Mouse (Mus musculus) kidney, embryonic 14.5 days (tissue): Measurements from ENCODE around the gene Tac2. TPM values are rescaled to one million over a fixed set of nuclear protein-coding genes. Genes with fewer than 3 reads are reported as not detected.

Experiments used
- ATAC-seq: fragments of 200-750 bp; cut with Nextera tagmentation; 2 replicates; pipeline ENCODE4 v1.8.0; 2017; ENCODE audit warnings: moderate number of reproducible peaks, mild to moderate bottlenecking, moderate TSS enrichment, moderate library complexity; ENCODE audit not compliant: low FRiP score, low TSS enrichment
- H3K27ac ChIP-seq: fragments of 300-500 bp; sonication (generic); 2 replicates; pipeline ENCODE4 v1.5.1; 2014; ENCODE audit warnings: low read depth, mild to moderate bottlenecking, low read length, moderate library complexity, mixed read lengths
- H3K27me3 ChIP-seq: fragments of 300-500 bp; sonication (generic); 2 replicates; pipeline ENCODE4 v1.6.1; 2014; ENCODE audit warnings: mild to moderate bottlenecking, low read length; ENCODE audit not compliant: control insufficient read depth, insufficient read depth
- H3K36me3 ChIP-seq: fragments of 300-500 bp; sonication (generic); 2 replicates; pipeline ENCODE4 v1.6.1; 2014; ENCODE audit warnings: low read length, mixed read lengths; ENCODE audit not compliant: control insufficient read depth, insufficient read depth
- H3K4me1 ChIP-seq: fragments of 300-500 bp; sonication (generic); 2 replicates; pipeline ENCODE4 v1.6.1; 2014; ENCODE audit warnings: low read length, mixed read lengths; ENCODE audit not compliant: control insufficient read depth, insufficient read depth
- H3K4me2 ChIP-seq: fragments of 300-500 bp; sonication (generic); replicated peaks from 2 replicates; pipeline ENCODE4 v1.6.1; 2014; ENCODE audit warnings: low read depth, mild to moderate bottlenecking, low read length
- H3K4me3 ChIP-seq: fragments of 300-500 bp; sonication (generic); 2 replicates; pipeline ENCODE4 v1.5.1; 2014; ENCODE audit warnings: mild to moderate bottlenecking, low read length
- H3K9ac ChIP-seq: fragments of 300-500 bp; sonication (generic); 2 replicates; pipeline ENCODE4 v1.6.1; 2014; ENCODE audit warnings: low read depth, mild to moderate bottlenecking, low read length, moderate library complexity
- H3K9me3 ChIP-seq: fragments of 300-500 bp; sonication (generic); 2 replicates; pipeline ENCODE4 v1.6.1; 2016; ENCODE audit warnings: low read length; ENCODE audit not compliant: control insufficient read depth
- WGBS: fragments of 180-500 bp; shearing (Covaris S2); extraction: QIAGEN DNeasy Blood & Tissue Kit; methylation state at CpG from one replicate; pipeline ENCODE4 v1.1.7; 2014; 5-methylcytosine and 5-hydroxymethylcytosine counted together
- polyA plus RNA-seq: library from polyadenylated mRNA; unstranded; fragments of >200 nt; fragmentation: Nextera tagmentation; extraction: Ambion mirVana; gene quantifications from 2 replicates; pipeline ENCODE4 v1.2.1, GENCODE M21; 2014

The Tac2 gene
- polyA plus RNA-seq, 1 experiment from 2014 or later = 1.6 TPM

DNA sequence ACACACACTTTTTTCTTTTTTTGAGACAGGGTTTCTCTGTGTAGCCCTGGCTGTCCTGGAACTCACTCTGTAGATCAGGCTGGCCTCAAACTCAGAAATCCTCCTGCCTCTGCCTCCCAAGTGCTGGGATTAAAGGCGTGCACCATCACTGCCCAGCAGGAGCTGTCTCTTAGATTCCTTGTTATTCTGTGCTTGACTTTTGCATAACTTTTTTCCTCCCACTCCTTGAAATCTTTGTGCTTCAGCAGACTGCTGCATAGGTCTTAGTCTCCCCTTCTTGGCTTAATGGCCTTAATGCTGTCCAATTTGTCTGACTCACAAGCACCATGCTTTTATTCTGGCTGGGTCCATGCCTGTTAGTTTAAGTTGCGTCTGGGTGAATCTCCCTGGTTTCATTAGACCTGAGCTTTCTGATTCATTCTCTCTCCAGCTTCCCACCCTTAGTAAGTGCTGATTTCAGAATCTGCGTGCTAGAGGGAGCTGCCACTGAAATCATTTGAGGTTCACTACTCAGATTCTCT lies 15.4 kb upstream of the Tac2 start:
- 88% methylated on average over 3 of the region's 3 CpGs for WGBS
- no peak overlapping the region for H3K9ac ChIP-seq
- no peak for ATAC-seq
- H3K4me3 ChIP-seq = no peak overlapping the region
- no peak overlapping the region for H3K27ac ChIP-seq
- no peak overlapping the region for H3K4me2 ChIP-seq
- H3K4me1 ChIP-seq = peaks cover 2% of the 10 kb centered on the region; the same call in 1 of the 2 replicates
- no peaks in the 10 kb centered on the region for H3K36me3 ChIP-seq
- H3K27me3 ChIP-seq = no peaks in the 10 kb centered on the region
- H3K9me3 ChIP-seq = no peaks in the 10 kb centered on the region

DNA sequence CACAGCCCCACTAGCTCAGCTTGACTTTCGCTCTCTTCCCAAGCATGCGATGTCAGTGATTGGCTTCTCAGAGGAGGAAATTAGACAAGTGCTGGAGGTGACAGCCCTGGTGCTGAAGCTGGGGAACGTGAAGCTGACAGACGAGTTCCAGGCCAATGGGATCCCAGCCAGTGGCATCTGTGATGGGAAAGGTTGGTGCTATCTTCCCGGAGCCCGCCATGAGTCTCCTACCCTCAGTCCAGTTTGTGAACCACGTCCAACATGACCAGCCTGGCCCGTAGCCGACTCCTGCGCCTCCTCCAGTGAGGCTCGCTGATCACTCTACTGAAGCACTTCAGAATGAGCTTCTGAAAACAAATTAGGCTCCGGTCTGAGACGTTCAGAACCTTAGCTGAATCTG lies 13.9 kb upstream of the Tac2 start:
- Histone ChIP-seq H3K9me3 (no peaks in the 10 kb centered on the region), H3K27me3 (no peaks in the 10 kb centered on the region), H3K4me1 (peaks cover 2% of the 10 kb centered on the region; the same call in 1 of the 2 replicates), H3K4me2 (no peak overlapping the region), H3K9ac (no peak overlapping the region), H3K27ac (no peak overlapping the region), H3K4me3 (no peak overlapping the region), H3K36me3 (no peaks in the 10 kb centered on the region)
- ATAC-seq = no peak; the same call in 1 of the 2 replicates
- WGBS = 46% methylated on average over 13 of the region's 13 CpGs

DNA sequence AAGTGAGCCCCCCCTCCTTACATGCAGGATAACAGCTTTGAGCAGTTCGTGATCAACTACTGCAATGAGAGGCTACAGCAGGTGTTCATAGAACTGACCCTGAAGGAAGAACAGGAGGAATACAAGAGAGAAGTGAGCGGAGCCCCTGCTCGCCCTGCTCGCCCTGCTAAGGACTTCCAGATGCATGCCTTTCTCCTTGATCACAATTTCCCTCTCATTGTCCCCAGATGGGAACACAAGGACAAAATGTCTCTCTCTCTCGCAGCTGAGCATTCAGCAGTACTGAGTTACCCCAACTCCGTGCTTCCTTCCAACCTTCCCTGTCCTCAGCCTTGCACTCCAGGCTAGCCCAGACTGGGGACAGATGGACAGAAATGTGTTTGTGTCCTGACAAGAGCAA lies 11.5 kb upstream of the Tac2 start:
- WGBS = 90% methylated on average over 6 of the region's 6 CpGs

DNA sequence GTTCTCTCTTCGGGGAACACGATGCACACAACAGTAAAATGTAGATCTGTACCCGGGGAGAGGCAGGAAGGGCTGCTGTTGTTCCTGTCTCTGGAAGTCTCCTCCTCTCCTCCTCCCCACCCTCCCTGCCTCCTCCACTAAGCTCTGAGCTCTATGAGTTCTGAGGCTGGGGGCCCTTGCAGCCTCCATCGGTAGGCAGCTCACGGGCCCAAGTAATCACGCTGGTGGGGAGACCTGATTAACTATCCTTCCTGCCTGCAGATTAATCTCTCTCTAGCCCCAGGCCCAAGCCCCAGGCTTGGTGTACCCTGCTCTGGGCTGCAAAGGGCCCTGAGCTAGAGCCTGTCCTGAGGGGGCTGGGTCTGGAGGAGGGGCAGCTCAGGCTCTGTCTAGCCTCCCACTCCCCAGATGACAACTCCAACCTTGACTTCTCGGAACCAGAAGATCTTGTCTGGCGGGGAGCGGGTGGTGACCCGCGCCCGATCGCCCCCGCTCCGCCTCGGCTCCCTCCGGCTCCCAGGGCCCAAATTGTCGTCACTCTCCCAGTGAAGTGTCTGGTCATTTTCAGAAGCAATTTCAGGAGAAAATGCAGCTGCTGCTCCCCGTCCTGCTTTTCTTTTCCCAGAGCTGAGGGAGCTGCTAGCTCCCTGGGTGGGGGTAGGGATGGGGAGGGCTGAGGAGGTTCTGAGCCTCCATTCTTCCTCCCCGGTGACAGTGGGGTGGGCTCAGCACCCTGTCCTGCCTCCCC lies 2.4 kb upstream of the Tac2 start:
- Histone ChIP-seq H3K27ac (peak overlapping the region; percentile 71), H3K4me2 (peak overlapping the region; percentile 35), H3K36me3 (no peaks in the 10 kb centered on the region), H3K9ac (peak overlapping the region; percentile 34; the same call in 1 of the 2 replicates), H3K27me3 (peaks cover 6% of the 10 kb centered on the region; the same call in 1 of the 2 replicates), H3K4me1 (peaks cover 22% of the 10 kb centered on the region), H3K4me3 (peak overlapping the region; percentile 12; the same call in 1 of the 2 replicates), H3K9me3 (no peaks in the 10 kb centered on the region)
- 4% methylated on average over 20 of the region's 20 CpGs for WGBS
- ATAC-seq = peak; percentile 61

More for the DNA sequence above, 11.5 kb upstream of the Tac2 start:
- Histone ChIP-seq H3K9me3 (no peaks in the 10 kb centered on the region), H3K9ac (no peak overlapping the region), H3K27ac (no peak overlapping the region), H3K4me2 (no peak overlapping the region), H3K36me3 (no peaks in the 10 kb centered on the region), H3K27me3 (no peaks in the 10 kb centered on the region), H3K4me3 (no peak overlapping the region), H3K4me1 (peaks cover 6% of the 10 kb centered on the region)
- ATAC-seq = no peak

DNA sequence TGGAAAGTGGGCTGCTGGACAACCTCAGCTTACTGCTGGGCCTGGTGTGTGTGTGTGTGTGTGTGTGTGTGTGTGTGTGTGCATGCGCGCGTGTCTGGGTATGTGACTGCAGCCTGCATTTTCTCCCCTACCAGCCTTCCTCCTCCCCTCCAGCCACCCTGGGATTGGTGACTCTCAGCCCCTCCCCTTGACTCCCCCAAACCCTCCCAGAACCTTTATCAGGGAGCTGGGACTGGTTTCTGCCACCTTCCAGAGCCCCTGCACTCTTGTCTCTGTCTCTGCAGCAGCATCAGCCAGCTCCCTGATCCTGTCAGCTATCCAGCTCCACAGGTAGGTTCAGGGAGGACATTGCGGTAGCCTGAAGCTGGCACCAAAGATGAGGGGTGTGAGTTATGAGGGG lies 858 bp downstream of the Tac2 start:
- H3K4me1 ChIP-seq = peaks cover 18% of the 10 kb centered on the region
- H3K27ac ChIP-seq = no peak overlapping the region
- H3K4me3 ChIP-seq = no peak overlapping the region
- H3K9ac ChIP-seq = no peak overlapping the region
- ATAC-seq = no peak
- 80% methylated on average over 4 of the region's 4 CpGs for WGBS
- H3K36me3 ChIP-seq = no peaks in the 10 kb centered on the region
- H3K27me3 ChIP-seq = peaks cover 6% of the 10 kb centered on the region; the same call in 1 of the 2 replicates
- no peak overlapping the region for H3K4me2 ChIP-seq
- H3K9me3 ChIP-seq = no peaks in the 10 kb centered on the region

DNA sequence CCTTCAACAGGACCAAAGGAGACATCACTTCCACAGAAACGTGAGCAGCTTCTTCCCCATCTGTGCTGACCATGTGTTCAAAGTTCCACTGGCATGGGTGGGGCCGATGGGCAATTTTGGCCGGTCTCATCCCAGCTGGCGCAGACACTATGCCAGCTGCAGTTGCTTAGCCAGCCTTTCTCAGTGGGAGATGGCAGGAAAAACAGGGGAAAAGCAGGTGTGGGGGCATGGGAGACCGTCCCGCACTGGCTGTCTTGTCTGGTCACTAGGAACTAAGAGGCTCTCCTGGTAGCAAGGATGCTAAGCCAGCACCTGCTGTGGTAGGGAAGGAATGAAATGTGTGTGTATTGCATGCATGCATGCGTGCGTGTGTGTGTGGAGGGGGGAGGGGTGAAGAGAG lies 4.2 kb downstream of the Tac2 start:
- Histone ChIP-seq H3K36me3 (no peaks in the 10 kb centered on the region), H3K27ac (no peak overlapping the region), H3K4me1 (0 out of 2 replicates have a peak, but pooled peaks cover 4% of the 10 kb centered on the region), H3K4me2 (no peak overlapping the region), H3K4me3 (no peak overlapping the region), H3K9ac (no peak overlapping the region), H3K9me3 (no peaks in the 10 kb centered on the region), H3K27me3 (no peaks in the 10 kb centered on the region)
- ATAC-seq = no peak
- WGBS = 80% methylated on average over 8 of the region's 8 CpGs

GRCm38 (mm10) chr10:127730285-127730932 lies 6.1 kb downstream of the Tac2 start:
- Histone ChIP-seq H3K27me3 (no peaks in the 10 kb centered on the region), H3K4me2 (no peak overlapping the region), H3K4me1 (0 out of 2 replicates have a peak, but pooled peaks cover 4% of the 10 kb centered on the region), H3K4me3 (no peak overlapping the region), H3K36me3 (no peaks in the 10 kb centered on the region), H3K9me3 (no peaks in the 10 kb centered on the region), H3K9ac (no peak overlapping the region), H3K27ac (no peak overlapping the region)
- WGBS = 67% methylated on average over 11 of the region's 11 CpGs
- no peak for ATAC-seq

- Histone ChIP-seq H3K9me3 (no peaks in the 10 kb centered on the region), H3K9ac (no peak overlapping the region), H3K4me1 (0 out of 2 replicates have a peak, but pooled peaks cover 4% of the 10 kb centered on the region), H3K4me3 (no peak overlapping the region), H3K4me2 (no peak overlapping the region; the same call in 1 of the 2 replicates), H3K36me3 (no peaks in the 10 kb centered on the region), H3K27ac (no peak overlapping the region), H3K27me3 (no peaks in the 10 kb centered on the region)
- 31% methylated on average over 9 of the region's 9 CpGs for WGBS
- no peak for ATAC-seq
Observed at GRCm38 (mm10) chr10:127730933-127731310, 6.6 kb downstream of the Tac2 start.

- H3K9ac ChIP-seq = no peak overlapping the region
- H3K27me3 ChIP-seq = no peaks in the 10 kb centered on the region
- no peak overlapping the region for H3K27ac ChIP-seq
- 0 out of 2 replicates have a peak, but pooled peaks cover 4% of the 10 kb centered on the region for H3K4me1 ChIP-seq
- H3K4me3 ChIP-seq = no peak overlapping the region
- no peaks in the 10 kb centered on the region for H3K36me3 ChIP-seq
- no peak overlapping the region; the same call in 1 of the 2 replicates for H3K4me2 ChIP-seq
- no peak for ATAC-seq
- H3K9me3 ChIP-seq = no peaks in the 10 kb centered on the region
- 20% methylated on average over 5 of the region's 5 CpGs for WGBS
Observed at GRCm38 (mm10) chr10:127731397-127731796, 7.1 kb downstream of the Tac2 start.
